Mouse (Mus musculus): ENCODE measurements at regions not wholly inside any gene's neighbourhood (a gene's known extent, or its start where the extent isn't known, plus 50 kb on each side); places are given as distances from the start of the nearest gene placed in this dataset.

GRCm38 (mm10) chr14:25228321-25229047, 230.5 kb upstream of the Zmiz1 start:
- TF ChIP-seq ZC3H11A (IDR thresholded peaks at IDR 0.05; ENCODE audit: borderline replicate concordance, low read depth, low read length) (no peak), HCFC1 (IDR thresholded peaks at IDR 0.05; ENCODE audit: borderline replicate concordance, insufficient read depth, low read length) (no peak), CHD2 (IDR thresholded peaks at IDR 0.05; ENCODE audit: low read depth, low read length) (no peak), MAFK (IDR thresholded peaks at IDR 0.05; ENCODE audit: insufficient read depth, low read depth, low read length) (no peak), ZNF384 (IDR thresholded peaks at IDR 0.05; ENCODE audit: low read depth, low read length) (no peak)
